29 mouse cellular contexts compared by ENCODE assay signal in the genomic region with DNA sequence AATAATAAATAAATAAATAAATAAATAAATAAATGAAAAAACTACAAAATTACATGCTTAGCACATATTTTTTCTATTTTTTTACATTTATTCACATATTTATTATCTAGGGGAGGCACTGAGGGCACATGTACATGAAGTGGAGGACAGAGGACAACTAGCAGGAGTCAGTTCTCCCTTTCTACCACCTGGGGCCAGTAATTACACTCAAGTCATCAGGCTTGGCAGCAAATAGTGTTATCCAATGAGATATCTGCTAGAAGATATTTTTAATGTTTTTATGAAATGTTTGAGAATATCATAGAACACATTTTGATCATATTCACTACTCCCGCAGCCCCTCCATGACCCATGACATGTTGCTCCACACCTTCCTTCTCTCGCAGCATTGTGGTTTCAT. TPM values are rescaled to one million over a fixed set of nuclear protein-coding genes. Genes with fewer than 3 reads are reported as not detected.
A peak's percentile ranks its signal among the peaks of the same experiment; 100 is the strongest.
DNase-seq lines count a peak whose midpoint lies in the region; ATAC-seq and TF ChIP-seq lines count a peak whose summit lies in the region.
"Had no signal": no experiment of that assay in that cellular context is flagged by ENCODE, and none has a peak within 500 bp of the region (broad histone marks: within the 10 kb centered on the region; RNA-seq: fewer than 3 reads in every experiment).

No protein-coding gene starts in this region.

- H3K4me3 ChIP-seq in intestine, postnatal 0 days (ENCODE audit: low read depth, low read length): no peak overlapping the region
- no peak overlapping the region for H3K4me3 ChIP-seq in intestine, embryonic 15.5 days (replicated peaks)
- H3K4me3 ChIP-seq in forebrain, embryonic 13.5 days: no peak overlapping the region
- H3K4me3 ChIP-seq: embryonic facial prominence, embryonic 10.5 days; embryonic facial prominence, embryonic 13.5 days; erythroblast, embryonic 14.5 days; forebrain, embryonic 12.5 days; heart, embryonic 12.5 days; heart, embryonic 15.5 days; hindbrain, embryonic 10.5 days; hindbrain, embryonic 13.5 days had no signal

- no peaks in the 10 kb centered on the region for H3K36me3 ChIP-seq in intestine, postnatal 0 days (ENCODE audit: control insufficient read depth, insufficient read depth)
- no peaks in the 10 kb centered on the region for H3K36me3 ChIP-seq in intestine, embryonic 15.5 days
- no peaks in the 10 kb centered on the region for H3K36me3 ChIP-seq in forebrain, embryonic 13.5 days (ENCODE audit: poor library complexity, severe bottlenecking)
- H3K36me3 ChIP-seq: embryonic facial prominence, embryonic 10.5 days; embryonic facial prominence, embryonic 13.5 days; forebrain, embryonic 12.5 days; heart, embryonic 12.5 days; heart, embryonic 15.5 days; hindbrain, embryonic 10.5 days; hindbrain, embryonic 13.5 days had no signal

- H3K9ac ChIP-seq in intestine, postnatal 0 days (ENCODE audit: low read depth, low read length): no peak overlapping the region
- H3K9ac ChIP-seq in intestine, embryonic 15.5 days: no peak overlapping the region
- H3K9ac ChIP-seq in forebrain, embryonic 13.5 days: no peak overlapping the region
- H3K9ac ChIP-seq: embryonic facial prominence, embryonic 13.5 days; forebrain, embryonic 12.5 days; heart, embryonic 12.5 days; heart, embryonic 15.5 days; hindbrain, embryonic 13.5 days had no signal

- no peaks in the 10 kb centered on the region for H3K4me1 ChIP-seq in intestine, postnatal 0 days (replicated peaks; ENCODE audit: control insufficient read depth, insufficient read depth, low read length)
- H3K4me1 ChIP-seq in intestine, embryonic 15.5 days (replicated peaks): peaks cover 5% of the 10 kb centered on the region; the same call in 1 of the 2 replicates
- H3K4me1 ChIP-seq in forebrain, embryonic 13.5 days: no peaks in the 10 kb centered on the region
- H3K4me1 ChIP-seq: embryonic facial prominence, embryonic 10.5 days; forebrain, embryonic 12.5 days; heart, embryonic 12.5 days; heart, embryonic 15.5 days; hindbrain, embryonic 10.5 days; hindbrain, embryonic 13.5 days had no signal

- H3K27me3 ChIP-seq in intestine, postnatal 0 days (replicated peaks; ENCODE audit: control insufficient read depth, insufficient read depth, low read length): no peaks in the 10 kb centered on the region
- no peaks in the 10 kb centered on the region for H3K27me3 ChIP-seq in intestine, embryonic 15.5 days (replicated peaks)
- H3K27me3 ChIP-seq in forebrain, embryonic 13.5 days: no peaks in the 10 kb centered on the region
- H3K27me3 ChIP-seq: embryonic facial prominence, embryonic 13.5 days; forebrain, embryonic 12.5 days; heart, embryonic 12.5 days; heart, embryonic 15.5 days; hindbrain, embryonic 13.5 days had no signal

- WGBS in intestine, postnatal 0 days: 100% methylated on average over 2 of the region's 2 CpGs
- 93% methylated on average over 2 of the region's 2 CpGs for WGBS in intestine, embryonic 15.5 days
- WGBS in forebrain, embryonic 13.5 days: 93% methylated on average over 2 of the region's 2 CpGs

- no peak overlapping the region for H3K4me2 ChIP-seq in intestine, postnatal 0 days (replicated peaks; ENCODE audit: low read depth)
- H3K4me2 ChIP-seq in intestine, embryonic 15.5 days (replicated peaks): no peak overlapping the region
- no peak overlapping the region for H3K4me2 ChIP-seq in forebrain, embryonic 13.5 days
- H3K4me2 ChIP-seq: embryonic facial prominence, embryonic 13.5 days; forebrain, embryonic 12.5 days; heart, embryonic 12.5 days; heart, embryonic 15.5 days; hindbrain, embryonic 13.5 days had no signal

- peak; percentile 38; the same call in 1 of the 2 replicates for TF ChIP-seq CTCF in intestine, postnatal 0 days (IDR thresholded peaks at IDR 0.05; ENCODE audit: low read depth)

- ATAC-seq in intestine, postnatal 0 days: no peak
- ATAC-seq in intestine, embryonic 15.5 days: no peak
- no peak for ATAC-seq in forebrain, embryonic 13.5 days
- ATAC-seq: forebrain, embryonic 16.5 days; hindbrain, embryonic 16.5 days; intestine, embryonic 16.5 days had no signal

- DNase-seq in 416B (ENCODE audit: low read depth): peak; percentile 5
- DNase-seq in adipocyte (ENCODE audit: low spot score): peak; percentile 4
- no peak for DNase-seq in thymus, postnatal 25 days
- DNase-seq in cerebellum, postnatal 25 days: no peak
- DNase-seq: adrenal gland, adult 8-10 months; adrenal gland, postnatal 25 days; B cell, adult 2 months; cerebellum, adult 11-12 months; cerebellum, adult 9-10 months; cerebellum, postnatal 14 days; embryo, embryonic 11 days; gastrocnemius, postnatal 10 days; gastrocnemius, postnatal 36 days; heart, postnatal 10 days; heart, postnatal 36 days had no signal

- H3K27ac ChIP-seq in intestine, postnatal 0 days (ENCODE audit: low read depth, low read length): no peak overlapping the region
- no peak overlapping the region for H3K27ac ChIP-seq in intestine, embryonic 15.5 days
- H3K27ac ChIP-seq in forebrain, embryonic 13.5 days: no peak overlapping the region
- H3K27ac ChIP-seq: embryonic facial prominence, embryonic 10.5 days; embryonic facial prominence, embryonic 13.5 days; forebrain, embryonic 12.5 days; heart, embryonic 15.5 days; hindbrain, embryonic 10.5 days; hindbrain, embryonic 13.5 days had no signal

- H3K9me3 ChIP-seq in intestine, postnatal 0 days (ENCODE audit: control insufficient read depth): no peaks in the 10 kb centered on the region
- no peaks in the 10 kb centered on the region for H3K9me3 ChIP-seq in intestine, embryonic 15.5 days
- no peaks in the 10 kb centered on the region for H3K9me3 ChIP-seq in forebrain, embryonic 13.5 days (replicated peaks)
- H3K9me3 ChIP-seq: embryonic facial prominence, embryonic 10.5 days; embryonic facial prominence, embryonic 13.5 days; forebrain, embryonic 12.5 days; heart, embryonic 12.5 days; heart, embryonic 15.5 days; hindbrain, embryonic 10.5 days; hindbrain, embryonic 13.5 days had no signal

RNA-seq across cellular contexts. Expression of a gene that starts 39.5 kb away (rescaled TPM):
- polyA plus RNA-seq in intestine, postnatal 0 days (2015; fragmentation: Nextera tagmentation; extraction: Ambion mirVana): 1.5 and 3.8 TPM in 2 replicates
- 4.1 and 4.8 TPM in 2 replicates for polyA plus RNA-seq in intestine, embryonic 15.5 days (2015; fragmentation: Nextera tagmentation; extraction: Ambion mirVana)
- polyA plus RNA-seq in forebrain, embryonic 13.5 days (2015; fragmentation: Nextera tagmentation; extraction: Ambion mirVana): 0.76 and 1.2 TPM in 2 replicates
- polyA plus RNA-seq: erythroblast, embryonic 14.5 days had no signal

Comparison
In these comparisons a context has a peak if more than half of its experiments do, and no peak if none do; other contexts are left out.
1. DNase-seq: peak in 416B (single experiment) and adipocyte (single experiment); none in thymus, postnatal 25 days (single experiment) and cerebellum, postnatal 25 days (0 of 2).